Mouse (Mus musculus): ENCODE measurements at regions not wholly inside any gene's neighbourhood (a gene's known extent, or its start where the extent isn't known, plus 50 kb on each side); places are given as distances from the start of the nearest gene placed in this dataset.

GRCm38 (mm10) chr10:8667244-8667643 lies 148.6 kb upstream of the Ust start:
- DNase-seq: no peak

GRCm38 (mm10) chr10:8658934-8659294 lies 140.3 kb upstream of the Ust start:
- DNase-seq: no peak

- DNase-seq: no peak
Measured at GRCm38 (mm10) chr10:8658024-8658933, 139.7 kb upstream of the Ust start.

DNA sequence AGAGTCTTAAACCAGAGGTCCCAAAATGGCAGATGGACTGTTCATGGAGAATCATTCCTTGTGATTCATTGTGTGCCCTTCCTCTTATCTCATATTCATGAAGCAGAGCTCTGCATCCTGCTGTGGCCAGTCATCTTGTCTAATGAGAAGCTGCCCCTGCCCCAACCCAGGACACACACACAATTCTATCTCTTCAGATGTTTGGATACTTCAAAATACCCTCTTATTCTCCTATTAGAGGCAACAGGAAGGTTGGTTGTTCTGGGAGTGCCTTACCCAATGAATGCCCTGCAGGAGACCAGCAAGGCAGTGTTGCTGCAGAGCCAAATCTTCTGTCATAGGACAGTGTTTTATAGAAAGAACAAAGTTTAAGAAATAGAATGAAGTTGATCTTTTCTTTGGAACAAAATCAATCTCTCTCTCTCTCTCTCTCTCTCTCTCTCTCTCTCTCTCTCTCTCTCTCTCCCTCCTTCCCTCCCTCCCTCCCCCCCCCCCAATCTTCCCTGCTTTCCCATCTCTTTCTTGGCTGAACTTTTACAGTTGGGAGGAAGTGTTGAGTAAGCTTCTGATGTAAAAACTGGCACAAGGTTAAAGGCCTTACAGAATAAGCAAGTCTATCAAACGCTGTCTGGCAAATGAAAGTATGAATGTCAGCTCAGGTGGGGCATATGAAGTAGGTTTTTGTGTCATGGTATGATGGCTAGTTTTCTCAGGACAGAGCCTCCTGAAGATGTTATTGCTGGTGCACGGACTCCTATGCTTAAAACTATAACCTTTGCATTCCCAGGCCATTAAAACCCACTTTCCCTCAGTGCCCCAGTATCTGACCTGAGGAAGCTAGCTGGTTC lies 138.8 kb upstream of the Ust start:
- no peak for DNase-seq

GRCm38 (mm10) chr10:8653651-8654050 lies 135.0 kb upstream of the Ust start:
- DNase-seq: no peak

DNA sequence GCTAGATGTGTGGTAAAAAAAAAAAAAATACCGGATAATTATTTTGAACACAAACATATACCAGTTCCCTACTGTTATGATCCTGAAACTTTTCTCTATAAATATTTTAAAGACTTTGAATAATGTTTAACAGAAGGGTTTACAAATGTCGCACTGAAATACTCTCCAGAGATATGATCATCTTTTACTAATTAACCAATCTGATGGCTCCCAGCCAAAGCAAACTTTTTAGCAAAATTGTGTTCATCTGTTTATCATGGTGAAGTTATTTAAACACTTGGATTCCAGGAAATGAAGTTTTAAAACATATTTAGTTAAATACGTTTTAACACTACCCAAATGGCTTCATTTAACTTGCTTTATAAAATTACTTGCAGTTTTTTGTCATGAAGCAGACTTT lies 123.6 kb upstream of the Ust start:
- no peak for DNase-seq

DNA sequence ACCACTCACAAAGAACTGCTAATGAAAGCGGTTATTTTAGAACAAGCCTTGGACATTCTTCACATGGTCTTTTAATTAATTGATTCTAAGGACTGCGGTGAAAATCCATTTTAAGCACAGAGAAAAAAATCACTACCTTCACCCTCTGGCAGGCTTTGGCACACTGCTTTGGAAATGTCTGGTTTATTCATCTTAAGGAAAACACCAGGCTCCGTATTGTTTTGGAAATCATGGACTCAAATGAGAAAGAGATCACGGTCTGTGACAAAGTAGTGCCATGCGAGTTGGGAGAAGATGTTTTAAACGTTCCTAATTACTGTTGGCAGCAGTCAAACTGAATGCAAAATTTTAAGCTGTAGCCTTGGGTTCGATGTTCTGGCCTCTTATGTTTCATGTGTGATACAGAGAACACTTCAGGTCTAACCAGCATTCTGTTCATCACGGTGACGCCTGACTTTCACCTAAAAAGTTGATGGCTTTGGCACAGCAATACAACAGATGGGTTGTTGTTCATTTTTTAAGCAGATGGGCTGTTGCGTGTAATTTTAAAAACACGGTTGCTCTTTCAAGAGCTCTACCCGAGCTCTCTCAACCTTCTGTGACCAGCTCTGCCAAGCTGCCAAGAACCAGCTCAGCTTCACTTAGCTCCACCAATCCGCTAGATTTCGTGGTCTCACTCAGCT lies 105.7 kb upstream of the Ust start:
- no peak for DNase-seq

DNA sequence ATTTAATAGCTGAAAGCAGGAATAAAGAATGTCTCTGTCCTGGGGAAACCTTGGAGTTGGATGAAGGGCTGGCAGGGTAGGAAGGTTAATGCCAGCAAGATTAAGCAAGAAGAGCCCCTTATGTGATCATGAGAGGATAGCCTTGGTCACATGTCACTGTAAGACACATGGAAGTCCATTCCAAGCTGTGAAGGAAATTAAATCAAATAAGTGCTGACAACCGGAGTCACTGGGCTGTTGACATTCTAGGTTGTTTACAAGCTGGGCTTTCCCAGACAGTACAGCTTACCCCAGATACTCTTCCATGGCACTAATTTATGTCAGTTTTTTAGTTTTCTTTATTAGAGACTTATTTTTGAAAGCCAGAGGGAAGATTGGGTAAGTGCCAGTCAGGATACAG lies 100.1 kb upstream of the Ust start:
- DNase-seq: no peak

DNA sequence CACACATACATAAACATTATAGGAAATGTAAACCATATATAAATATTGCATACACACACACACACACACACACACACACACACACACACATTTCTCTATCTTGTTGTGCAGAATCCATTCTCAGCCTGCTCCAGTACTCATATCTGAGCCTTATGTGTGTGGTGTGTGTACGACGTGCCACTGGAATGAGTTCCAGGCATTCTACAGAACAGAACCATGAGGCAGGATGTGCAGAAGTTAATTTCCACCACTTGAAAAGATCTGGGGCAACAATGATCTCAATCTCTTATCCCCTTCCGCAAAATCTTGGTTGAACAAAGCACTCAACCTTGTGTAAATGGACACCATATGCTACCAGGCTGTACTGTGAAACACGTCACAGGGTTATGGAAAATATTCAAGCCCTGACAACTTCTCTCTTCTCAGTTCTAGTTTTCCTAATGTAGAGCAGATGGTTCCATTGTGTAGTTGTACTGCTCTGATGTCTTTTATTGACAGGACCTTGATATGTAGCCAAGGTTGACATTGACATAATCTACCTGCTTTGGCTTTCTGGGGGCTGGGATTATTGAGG lies 96.9 kb upstream of the Ust start:
- DNase-seq: no peak

GRCm38 (mm10) chr10:8589871-8590533 lies 71.4 kb upstream of the Ust start:
- no peak for DNase-seq

- no peak for DNase-seq
Measured at GRCm38 (mm10) chr10:8589106-8589505, 70.5 kb upstream of the Ust start.

- no peak for DNase-seq
Measured at GRCm38 (mm10) chr10:8584389-8584908, 65.8 kb upstream of the Ust start.

DNA sequence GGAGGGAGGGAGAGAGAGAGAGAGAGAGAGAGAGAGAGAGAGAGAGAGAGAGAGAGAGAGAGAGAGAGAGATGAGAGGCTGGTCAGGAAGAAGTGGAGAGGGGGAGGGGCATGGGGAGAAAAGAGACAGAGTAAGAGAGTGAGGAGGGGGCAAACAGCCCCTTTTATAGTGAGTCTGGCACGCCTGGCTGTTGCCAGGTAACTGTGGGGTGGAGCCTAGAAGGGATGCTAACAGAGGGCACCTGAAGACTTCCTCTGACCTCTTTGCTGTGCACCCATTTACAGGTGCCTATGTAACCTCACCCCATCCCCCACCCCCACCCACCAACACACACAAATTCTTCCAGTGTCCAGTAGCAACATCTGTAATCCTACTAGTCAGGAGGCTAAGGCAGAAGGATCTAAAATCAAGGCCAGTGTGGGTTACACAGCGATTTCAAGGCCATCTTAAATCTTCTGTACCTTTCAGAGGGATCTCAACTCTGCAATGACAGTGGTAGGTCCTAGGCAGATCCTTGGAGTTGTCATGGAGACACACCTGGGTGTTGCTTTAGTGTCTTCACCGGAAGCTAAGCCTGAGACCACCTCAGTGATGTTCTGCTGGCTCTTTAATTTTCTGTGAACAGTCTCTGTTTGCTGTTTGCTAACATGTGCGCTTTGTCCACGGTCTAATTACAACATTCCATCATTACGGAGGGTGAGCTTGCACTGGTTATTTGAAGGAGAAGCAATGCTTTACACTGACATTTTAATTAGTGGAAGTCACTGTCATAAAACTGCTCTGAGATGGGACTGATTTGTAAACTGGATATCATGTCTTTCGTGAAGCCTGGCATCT lies 65.1 kb upstream of the Ust start:
- no peak for DNase-seq

DNA sequence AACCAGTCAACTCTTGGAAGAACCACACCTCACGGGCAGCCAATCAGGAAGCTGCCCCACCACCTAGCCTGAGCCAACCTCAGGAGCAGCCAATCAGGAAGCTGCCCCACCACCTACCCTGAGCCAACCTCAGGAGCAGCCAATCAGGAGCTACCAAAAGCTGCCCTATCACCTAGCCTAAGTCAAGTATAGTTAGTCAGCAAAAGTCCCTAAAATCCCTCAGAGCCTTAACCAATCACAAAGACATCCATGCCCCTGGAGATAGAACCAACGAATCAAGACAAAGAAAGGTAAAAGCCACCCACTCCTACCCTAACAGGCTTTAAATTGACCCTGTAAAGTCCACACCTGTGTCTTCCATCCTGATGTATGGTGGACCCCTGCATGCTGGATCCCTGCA lies 61.7 kb upstream of the Ust start:
- no peak for DNase-seq

- DNase-seq: peak; percentile 6
Measured at GRCm38 (mm10) chr10:8577642-8578356, 59.2 kb upstream of the Ust start.

Measured in cerebellum, adult 9-11 months (tissue).